Mouse (Mus musculus): ENCODE results near the gene Mrgprb4.

Gene Mrgprb4

DNA sequence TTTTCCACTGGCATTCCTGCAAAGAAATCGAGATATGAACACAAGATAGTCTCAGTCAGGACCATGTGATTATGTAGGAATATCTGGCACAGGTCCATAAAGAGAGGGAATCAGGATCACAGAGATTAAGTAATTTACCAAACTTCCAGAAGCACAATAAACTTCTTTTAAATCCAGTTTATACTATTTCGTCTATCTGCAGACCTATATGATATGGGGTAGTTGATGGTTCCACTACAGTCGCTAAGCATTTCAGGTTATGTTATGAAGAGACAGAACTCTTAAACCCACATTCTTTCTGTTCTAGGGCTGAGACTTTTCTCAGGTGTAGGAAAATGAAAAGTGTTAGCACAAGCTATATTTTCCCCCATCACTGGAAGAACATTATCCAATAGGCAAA, at the start of gene Mrgprb4:
TSS of gene Mrgprb4 (minus strand) at position 101 of the 400 bp plus-strand sequence.
- DNase-seq (ENCODE audit: low spot score in 2 of 2) = no peak

DNA sequence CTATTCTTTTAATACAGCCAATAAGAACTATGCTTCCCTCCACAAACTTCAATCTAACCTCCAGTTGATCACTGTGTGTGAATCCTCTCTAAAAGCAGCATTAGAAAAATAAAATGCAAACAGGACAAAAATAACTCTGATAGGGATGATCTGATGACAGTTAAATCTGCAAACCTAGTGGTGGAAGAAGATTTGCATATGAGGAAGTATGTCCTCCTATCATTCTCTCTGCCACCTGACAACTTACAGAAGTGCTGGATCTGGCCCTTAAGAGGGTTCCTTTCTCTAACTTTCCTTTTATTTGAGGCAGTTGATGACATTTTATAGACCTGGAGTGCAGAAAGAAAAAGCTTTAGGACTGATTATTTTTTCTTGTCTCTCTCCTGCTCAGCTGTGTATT, 27.0 kb upstream of the Mrgprb4 start:
- DNase-seq (ENCODE audit: low spot score in 2 of 2) = no peak

DNA sequence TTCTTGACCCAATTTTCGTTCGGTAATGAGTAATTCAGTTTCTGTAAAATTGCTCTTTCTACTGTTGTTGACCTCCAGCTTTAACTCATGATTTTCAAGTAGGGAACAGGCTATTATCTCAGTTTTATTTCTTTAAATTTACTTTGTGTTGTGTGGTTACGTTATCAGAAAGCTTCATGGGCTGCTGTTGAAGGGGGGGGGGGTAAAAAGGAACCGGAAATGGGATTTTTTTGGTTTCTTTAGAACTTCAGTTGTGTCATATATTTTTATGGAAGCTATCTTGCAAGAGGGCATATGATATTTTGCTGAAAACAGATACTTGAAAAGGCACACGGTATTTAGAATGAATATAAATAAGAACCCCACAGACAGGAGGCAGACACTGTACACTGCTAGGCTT, 26.0 kb upstream of the Mrgprb4 start:
- DNase-seq (ENCODE audit: low spot score in 2 of 2) = no peak

DNA sequence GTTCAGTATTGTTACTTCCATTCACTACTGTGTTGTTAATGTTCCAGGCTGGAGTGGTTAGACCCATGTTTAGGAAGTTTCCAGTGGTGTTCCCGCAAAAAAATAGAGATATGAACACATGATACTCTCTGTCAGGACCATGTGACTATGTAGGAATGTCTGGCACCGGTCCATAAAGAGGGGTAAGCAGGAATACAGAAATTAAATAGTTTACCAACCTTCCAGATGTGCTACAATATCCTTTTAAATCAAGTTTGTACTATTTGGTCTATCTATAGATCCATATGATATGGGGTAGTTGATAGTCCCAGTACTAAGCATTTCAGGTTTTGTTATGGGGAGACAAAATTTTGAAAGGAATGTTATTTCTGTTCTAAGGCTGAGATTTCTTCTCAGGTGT, 30.2 kb downstream of the Mrgprb4 start, which contains the start of gene Mrgprb5:
TSS of gene Mrgprb5 (minus strand) at position 101 of the 400 bp plus-strand sequence.
- no peak for DNase-seq (ENCODE audit: low spot score in 2 of 2)

DNA sequence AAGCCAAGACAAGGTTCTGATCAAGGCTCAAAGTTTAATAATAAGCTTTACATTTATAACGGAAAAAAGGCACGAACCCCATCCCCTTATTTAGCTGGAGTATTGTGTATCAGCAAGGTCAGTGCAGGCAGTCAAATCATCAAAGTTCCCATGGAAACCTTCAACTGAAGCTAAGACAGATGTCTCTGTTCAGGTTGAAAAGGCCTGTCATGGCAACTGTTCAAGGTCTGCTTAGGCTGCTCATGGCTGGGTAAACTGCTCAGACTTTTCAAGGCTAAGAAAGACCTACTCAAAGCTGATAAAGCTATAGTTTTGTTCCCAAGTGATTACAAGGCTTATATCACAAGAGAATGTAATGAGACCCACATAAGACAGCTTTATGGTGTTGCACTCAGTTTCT, 31.6 kb downstream of the Mrgprb4 start:
- no peak for DNase-seq (ENCODE audit: low spot score in 2 of 2)
